Mouse (Mus musculus): ENCODE measurements around the gene 6430548M08Rik.

DNA sequence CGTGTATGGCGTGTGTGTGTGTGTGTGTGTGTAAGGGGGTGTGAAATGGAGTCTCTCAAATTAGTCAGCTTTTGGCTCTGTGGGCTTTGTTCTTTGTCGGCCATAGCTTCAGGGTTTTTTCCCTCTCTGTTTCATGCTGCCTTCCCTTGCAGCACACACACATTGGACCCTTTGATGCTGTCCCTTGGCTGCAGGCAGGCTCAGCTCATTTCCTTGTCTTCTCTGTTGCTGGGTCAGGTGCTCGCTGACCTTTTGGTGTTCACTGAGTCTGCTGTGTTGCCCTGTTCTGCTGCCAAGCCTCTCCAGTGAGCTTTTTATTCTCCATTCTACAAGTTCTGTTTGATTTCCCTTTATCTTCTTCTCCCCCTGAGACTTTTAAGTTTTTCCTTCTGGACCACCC is 15.6 kb downstream of the 6430548M08Rik start:
- no peak for TF ChIP-seq ZC3H11A (IDR thresholded peaks at IDR 0.05; ENCODE audit: borderline replicate concordance, low read depth, low read length)
- TF ChIP-seq MAFK (IDR thresholded peaks at IDR 0.05; ENCODE audit: insufficient read depth, low read depth, low read length): no peak
- TF ChIP-seq ZNF384 (IDR thresholded peaks at IDR 0.05; ENCODE audit: low read depth, low read length): no peak
- no peak for TF ChIP-seq HCFC1 (IDR thresholded peaks at IDR 0.05; ENCODE audit: borderline replicate concordance, insufficient read depth, low read length)
